Mouse (Mus musculus): ENCODE measurements around the gene Spire2.
"Not testable (repeated sequence)": the region's sequence is repeated elsewhere in the genome, so short reads cannot be mapped to it uniquely, and the experiment has no call there.

The Spire2 gene

DNA sequence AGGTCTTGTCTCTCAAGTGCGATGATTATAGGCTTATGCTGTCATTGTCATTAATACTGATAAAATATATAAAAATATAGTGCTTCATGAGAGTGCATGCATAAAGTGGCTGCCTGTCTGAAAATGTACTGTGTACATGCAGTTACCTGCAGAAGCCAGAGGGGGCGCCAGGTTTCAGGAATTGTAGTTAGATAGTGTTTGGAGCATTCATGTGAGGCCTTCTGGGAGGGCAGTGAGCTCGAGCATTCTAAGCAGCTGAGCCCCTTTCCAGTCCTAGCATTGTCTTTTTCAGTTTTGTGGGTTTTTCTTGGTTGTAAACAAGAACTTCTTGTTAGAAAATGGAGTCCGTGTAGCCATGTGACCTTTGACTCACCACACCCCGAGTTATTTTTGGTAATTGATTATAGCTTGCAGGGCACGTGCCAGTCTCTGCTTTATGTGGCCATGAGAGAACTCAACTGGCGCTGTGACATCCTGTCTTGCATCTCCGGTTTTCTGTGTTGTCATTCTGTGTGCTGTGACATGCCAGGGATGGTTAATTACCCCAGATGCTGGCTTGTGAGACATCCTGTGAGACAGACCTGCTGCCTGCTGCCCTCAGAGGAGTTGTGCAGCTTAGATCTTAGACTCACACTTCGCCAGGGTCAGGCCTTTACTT, 52.5 kb downstream of the Spire2 start:
- peak; percentile 65 for DNase-seq (ENCODE audit: low spot score)

DNA sequence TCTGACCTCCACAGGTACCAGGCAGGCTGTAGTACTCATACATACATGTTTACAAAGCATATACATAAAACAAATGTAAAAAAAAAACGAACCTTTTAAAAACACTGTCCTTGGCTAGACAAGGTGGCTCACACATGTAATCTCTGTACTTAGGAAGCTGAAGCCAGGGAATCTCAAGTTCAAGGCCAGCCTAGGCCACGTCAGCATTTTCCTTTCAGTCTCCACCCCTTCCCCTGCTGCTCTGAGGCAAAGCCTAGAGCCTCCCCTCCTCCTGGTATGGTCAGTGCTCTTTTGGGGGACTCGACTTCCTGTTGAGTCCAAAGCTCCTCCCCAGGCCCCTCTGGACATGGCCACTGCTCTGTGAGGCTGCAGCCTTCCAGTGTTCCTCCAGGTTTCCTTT, 54.5 kb downstream of the Spire2 start:
- no peak for DNase-seq (ENCODE audit: low spot score)

DNA sequence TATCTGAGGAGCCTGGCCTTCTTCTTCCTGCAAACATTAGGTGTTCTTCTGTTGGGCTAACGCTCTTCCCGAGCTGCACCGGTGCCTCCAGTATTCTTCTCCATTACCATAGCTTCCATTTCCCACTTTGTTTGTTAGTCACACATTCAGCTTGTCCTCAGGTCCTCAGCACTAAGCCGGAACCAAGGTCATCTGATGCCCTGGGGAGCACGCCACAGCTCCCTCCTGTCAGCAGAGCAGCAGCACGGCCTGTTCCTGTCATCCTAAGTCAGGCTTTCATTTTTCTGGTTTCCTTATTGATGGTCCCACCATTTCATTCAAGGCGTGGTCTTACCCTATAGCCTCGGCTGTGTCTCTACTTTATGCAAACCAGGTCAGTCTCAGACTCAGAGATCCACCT, 55.3 kb downstream of the Spire2 start:
- DNase-seq (ENCODE audit: low spot score), result no peak

DNA sequence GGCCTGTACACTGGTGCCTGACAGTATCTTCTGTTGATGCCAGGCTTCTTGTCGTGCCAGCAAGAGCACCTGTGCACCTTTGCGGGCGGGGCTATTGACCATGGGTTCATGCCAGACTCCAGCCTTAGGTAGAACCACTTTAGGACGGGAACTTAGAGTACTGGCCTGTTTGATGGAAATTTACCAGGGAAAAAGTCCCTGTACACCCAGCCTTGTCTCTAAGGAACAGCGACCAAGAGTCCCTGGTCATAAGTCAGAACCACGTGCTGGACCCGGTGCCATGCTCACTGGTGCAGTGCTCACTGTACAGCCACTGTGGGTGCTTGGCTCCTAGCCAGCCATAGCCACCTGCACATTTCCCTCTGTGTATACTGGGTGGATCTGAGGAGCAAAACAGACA, 56.5 kb downstream of the Spire2 start:
- no peak for DNase-seq (ENCODE audit: low spot score)

DNA sequence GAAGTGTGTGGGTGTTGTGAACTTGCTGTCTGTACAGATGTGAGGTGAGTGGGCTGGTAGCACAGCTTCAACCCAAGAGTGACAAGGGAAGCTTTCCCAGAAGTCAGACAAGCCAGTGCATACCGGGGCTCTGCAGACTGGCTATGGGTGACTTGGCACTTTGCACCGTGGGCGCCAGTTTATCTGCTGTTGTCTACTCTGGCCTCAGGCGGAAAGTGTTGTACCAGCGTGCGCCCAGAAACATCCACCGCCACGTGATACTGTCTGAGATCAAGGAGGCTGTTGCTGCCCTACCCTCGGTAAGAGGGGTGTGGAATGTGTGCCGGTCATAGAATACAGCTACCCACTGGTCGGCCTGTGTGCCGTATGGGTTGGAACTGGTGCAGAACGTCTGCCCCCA, 65.8 kb downstream of the Spire2 start:
- no peak for DNase-seq (ENCODE audit: low spot score)

DNA sequence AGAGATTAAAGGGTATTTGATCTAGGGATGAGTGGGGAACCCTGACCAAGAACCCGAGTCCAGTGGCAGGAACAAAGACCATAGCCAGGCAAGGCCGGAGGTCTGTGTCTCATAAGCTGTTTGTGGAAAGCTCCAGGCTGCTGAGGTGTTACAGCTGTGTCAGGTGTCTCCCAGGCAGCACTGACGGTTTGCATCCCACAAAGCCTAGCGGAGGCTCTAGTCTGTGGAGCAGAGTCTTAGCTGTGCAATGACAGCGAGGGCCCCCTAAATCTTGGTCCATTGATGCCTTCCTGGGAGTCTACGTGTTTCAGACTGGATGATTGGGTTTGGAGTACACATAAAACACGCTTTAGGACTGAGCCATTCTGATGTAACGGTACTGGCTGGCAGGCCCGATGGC, 69.4 kb downstream of the Spire2 start:
- DNase-seq (ENCODE audit: low spot score), result no peak

DNA sequence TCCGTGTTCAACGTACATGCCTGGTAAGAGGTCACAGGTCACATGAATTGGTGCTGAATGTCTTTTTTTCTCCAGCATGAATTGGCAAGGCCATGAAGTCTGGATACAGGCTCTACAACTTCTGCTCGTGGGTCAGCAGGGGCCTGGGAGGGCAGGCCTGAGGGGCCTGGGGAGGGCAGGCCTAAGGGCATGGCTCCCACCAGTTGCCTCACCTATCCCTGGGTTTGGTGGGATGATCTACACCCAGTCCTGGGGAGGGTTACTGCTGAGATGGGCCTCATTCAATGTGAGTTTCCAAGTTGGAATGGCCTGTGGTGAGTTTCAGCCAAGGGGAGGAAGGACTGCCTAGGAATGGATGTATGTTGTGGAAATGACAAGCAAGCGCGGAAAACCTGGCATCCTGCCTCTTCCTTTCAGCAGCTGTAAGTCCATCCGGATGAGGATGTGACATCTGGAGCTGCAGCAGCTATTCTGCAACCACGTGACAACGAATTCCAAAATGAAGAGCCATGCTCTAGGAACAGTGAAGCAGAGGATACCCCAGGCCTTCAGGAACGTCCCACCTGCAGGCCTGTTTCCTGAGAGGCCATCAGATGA, 70.3 kb downstream of the Spire2 start:
- no peak for DNase-seq (ENCODE audit: low spot score)

DNA sequence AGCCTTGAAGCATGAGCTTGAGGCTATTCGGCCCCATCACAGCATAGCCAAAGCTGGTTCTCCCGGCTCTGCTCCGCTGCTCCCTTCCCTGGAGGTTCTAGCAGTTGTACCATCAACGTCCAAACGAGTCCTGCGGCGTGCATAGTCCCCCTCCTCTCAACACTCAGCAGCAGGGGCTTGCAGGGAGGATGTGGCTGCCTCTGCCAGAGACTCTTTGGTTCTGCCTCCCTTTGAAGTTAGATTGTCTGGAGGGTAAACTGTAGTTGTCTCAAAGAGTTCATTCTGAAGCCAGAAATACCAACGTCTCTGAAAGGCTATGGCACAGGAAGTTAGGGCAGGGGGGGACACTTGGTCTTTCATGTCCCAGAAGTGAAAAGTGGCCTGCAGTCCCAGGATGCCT, 72.0 kb downstream of the Spire2 start:
- DNase-seq (ENCODE audit: low spot score), result no peak

DNA sequence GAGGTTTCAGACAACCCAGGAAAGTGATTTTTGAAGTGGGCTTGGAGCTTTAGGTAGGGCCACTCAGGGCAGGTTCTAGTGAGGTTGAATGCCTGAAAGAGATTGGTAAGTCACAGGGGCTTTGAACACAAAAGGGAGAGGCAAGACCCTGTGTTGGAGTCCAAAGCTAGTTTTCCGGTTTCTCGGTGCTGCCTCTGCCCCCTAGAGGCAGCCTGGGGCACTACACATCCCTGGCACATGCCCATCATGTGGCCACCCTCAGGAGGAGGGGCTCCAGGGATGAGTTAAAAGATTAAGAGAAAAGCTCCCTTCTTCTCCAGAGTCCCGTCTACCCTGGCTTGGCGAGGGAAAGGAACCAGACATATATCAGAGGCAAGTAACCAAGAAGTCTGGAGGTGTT, 74.3 kb downstream of the Spire2 start, which contains the start of gene Mc1r:
Gene Mc1r (plus strand): TSS at position 322 of the 400 bp plus-strand sequence.
- peak; percentile 82 for DNase-seq (ENCODE audit: low spot score)

DNA sequence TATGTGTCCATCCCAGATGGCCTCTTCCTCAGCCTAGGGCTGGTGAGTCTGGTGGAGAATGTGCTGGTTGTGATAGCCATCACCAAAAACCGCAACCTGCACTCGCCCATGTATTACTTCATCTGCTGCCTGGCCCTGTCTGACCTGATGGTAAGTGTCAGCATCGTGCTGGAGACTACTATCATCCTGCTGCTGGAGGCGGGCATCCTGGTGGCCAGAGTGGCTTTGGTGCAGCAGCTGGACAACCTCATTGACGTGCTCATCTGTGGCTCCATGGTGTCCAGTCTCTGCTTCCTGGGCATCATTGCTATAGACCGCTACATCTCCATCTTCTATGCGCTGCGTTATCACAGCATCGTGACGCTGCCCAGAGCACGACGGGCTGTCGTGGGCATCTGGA, 75.1 kb downstream of the Spire2 start:
- no peak for DNase-seq (ENCODE audit: low spot score)

DNA sequence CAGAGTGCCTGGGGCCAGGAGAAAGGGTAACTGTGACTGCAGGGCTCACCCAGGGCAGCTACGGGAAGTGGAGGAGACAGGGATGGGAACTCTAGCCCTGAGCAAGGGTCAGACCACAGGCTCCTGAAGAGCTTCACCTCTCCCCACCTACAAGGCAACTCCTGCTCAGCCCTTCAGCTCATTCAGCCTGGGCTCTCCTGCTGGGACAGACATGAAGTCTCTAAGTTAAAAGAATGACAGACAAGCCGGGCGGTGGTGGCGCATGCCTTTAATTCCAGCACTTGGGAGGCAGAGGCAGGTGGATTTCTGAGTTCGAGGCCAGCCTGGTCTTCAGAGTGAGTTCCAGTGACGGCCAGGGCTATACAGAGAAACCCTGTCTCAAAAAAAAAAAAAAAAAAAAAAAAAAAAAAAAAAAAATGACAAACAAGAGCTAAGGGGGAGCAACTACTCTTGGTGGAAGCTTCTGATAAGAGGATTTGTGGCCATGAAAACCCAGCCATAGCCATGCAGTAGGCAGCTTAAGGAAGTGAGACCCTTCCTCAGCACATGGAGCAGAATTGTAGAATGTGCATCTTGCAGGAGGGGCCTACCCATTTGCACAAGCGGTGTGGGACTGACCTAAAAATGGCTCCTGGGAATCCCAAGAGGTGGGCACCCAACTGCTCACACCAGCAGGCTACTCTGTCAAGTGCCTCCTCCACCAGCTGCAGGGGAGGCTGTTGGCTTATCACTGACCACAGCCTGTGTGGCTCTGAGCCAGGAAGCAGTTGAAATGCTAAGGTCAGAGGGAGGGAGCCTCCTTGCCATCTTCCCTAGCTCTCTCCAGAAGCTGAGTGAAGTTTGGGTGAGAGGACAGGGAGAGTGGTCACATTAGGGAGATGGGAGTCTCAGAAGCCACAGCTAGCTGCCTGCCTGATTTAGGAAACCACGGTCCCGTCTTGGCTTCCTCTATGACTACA, 76.4 kb downstream of the Spire2 start:
- DNase-seq (ENCODE audit: low spot score), result no peak

DNA sequence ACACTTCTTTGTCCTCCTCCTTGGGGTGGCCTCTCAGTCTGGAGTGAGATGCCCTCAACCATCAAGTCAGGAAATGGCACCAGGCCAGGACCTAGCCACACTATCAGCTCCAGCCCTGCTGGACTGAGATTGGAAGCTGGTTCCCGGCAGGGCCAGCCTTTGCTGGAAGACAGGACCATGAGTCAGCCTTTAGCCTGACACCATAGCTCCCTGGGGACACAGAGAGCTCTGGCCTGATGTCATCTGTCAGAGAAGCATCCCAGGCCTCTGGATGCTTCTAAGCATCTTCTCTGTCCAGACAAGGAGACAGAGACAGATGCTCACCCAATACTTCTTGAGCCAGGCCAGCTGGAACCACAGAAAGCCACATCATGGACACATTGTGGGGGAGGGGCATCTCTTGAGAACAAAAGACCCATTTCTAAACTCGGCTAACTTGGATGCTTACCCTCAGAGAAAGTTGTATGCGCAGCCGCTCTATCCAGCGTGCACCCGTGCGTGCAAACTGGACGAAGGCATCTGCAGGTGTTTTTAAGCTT, 77.6 kb downstream of the Spire2 start:
- DNase-seq (ENCODE audit: low spot score), result peak; percentile 78

DNA sequence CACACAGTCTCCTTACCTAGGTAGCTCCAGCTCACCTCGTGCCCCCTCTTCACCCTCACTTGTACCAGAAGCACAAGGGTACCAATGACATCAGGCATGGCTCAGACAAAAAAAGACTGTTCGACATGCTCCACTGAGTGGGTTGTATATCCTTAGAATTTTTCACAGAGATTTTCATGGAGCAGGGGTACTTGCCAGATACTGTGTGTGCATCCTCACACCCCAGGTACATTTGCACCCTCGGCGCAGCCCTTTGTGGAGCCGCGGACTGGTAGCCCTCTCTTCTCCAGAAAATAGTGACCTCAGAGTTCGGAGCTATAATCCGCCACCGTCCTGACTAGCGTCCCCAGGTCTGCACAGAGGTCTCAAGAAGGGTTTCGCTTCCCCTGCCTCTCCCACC, 78.3 kb downstream of the Spire2 start:
- DNase-seq (ENCODE audit: low spot score), result no peak

DNA sequence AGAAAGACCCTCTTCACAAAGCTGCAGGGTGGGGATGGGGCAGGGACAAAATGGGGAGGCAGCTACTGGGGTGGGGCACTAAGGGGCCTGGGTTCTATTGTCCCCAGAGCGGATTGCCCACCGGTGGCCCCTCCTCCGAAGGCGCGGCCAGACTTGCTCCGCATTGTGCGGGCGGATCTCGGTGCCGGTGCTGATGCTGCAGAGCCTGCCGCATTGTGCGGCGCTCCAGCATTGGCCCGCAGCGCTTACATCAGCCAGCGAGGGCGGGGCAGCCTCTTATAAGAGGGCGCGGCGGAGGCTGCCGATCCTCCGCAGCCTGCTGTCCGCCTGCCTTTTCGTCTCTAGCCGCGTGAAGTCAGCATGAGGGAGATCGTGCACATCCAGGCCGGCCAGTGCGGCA, 78.7 kb downstream of the Spire2 start, which contains the start of gene Tubb3:
Gene Tubb3 (plus strand): TSS at position 179 of the 400 bp plus-strand sequence.
- peak; percentile 90 for DNase-seq (ENCODE audit: low spot score)

DNA sequence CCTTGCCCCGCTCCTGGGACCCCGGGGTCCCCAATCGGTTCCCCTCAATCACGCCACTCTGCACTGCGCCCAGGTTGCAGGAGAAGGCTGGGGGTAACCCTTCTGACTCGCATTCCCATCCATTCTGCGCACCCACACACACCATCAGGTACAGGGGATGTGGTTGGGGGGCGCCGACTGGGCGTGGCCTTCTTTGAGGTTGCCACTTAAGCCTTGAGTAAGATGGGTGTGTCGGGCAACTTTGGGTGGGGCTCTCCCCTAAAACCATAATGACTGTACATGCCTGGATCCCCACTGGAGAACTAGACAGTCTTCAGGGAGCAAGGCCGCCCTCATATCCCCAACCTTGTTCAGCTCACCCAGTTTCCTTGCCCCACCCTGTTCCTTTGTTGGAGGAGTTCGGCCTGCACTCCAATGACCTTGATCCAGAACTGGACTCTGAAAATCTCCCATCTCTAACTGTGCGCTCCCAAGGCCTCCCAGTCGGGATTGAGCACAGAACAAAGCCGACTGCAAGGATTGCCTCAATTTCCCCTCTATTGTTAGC, 79.3 kb downstream of the Spire2 start:
- DNase-seq (ENCODE audit: low spot score), result no peak

DNA sequence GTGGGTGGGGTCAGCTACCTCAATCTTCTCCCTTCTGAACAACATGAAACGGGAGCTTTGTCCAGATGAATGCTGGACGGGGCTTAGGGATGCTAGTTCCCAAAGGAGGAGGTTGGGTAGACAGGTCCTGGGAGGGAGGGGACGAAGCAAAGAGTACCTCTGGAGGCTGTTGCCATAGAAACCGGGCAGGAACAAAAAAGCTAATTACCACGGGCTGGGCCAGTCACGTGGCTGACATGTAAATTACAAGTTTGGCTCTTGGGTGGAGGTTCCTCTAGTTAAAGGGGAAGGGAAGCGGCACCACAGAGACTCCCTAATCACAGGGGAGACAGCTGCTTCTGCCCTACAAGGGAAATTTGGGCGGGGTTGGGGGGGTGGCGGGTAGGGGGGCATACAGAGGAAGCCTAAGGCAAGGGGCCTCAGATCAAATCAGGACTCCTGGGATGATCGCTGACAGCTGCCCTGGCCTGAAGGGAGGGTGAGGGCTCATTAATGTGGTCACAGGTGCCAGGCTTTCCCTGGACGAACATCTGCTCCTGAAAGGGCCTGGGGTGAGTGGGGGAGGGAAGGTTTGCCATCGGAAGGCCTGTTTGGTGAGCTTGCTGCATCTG, 80.2 kb downstream of the Spire2 start:
- DNase-seq (ENCODE audit: low spot score), result peak; percentile 82

DNA sequence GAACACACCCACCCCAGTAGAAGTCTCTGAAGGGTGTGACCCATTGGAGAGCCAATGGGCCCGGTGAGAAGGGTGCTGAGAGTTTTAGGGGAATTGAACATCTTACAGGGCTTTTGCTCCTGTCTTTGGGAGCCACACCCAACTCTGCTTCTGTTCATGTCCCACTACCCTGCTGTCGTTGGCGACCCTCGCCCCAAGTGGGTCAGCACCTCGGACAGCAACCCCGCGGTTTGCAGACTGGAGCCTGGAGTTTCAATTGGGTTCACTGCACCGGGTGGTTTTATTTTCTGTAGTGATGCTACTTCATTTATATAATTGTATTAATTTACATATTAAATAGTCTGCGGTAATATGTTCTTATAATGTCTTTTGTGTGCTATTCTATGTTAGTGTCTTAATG, 81.7 kb downstream of the Spire2 start:
- peak; percentile 56 for DNase-seq (ENCODE audit: low spot score)

DNA sequence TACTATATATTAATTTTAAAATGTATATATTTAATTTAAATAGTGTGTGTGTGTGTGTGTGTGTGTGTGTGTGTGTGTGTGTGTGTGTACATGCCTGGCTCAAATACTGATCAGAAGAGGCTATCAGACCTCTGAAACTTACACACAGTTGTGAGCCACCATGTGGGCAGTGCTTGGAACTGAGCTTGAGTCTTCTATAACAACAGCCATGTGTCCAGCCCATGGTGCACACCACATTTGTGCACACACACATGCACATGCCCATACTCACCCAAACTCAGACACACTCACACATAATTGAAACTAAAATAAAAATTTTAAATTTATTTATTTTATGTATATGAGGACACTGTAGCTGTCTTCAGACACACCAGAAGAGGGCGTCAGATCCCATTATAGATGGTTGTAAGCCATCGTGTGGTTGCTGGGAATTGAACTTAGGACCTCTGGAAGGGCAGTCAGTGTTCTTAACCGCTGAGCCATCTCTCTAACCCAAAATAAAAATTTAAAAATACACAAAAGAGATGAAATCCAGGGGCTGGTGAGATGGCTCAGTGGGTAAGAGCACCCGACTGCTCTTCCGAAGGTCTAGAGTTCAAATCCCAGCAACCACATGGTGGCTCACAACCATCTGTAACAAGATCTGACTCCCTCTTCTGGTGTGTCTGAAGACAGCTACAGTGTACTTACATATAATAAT, 82.6 kb downstream of the Spire2 start:
- DNase-seq (ENCODE audit: low spot score), result not testable (repeated sequence)

DNA sequence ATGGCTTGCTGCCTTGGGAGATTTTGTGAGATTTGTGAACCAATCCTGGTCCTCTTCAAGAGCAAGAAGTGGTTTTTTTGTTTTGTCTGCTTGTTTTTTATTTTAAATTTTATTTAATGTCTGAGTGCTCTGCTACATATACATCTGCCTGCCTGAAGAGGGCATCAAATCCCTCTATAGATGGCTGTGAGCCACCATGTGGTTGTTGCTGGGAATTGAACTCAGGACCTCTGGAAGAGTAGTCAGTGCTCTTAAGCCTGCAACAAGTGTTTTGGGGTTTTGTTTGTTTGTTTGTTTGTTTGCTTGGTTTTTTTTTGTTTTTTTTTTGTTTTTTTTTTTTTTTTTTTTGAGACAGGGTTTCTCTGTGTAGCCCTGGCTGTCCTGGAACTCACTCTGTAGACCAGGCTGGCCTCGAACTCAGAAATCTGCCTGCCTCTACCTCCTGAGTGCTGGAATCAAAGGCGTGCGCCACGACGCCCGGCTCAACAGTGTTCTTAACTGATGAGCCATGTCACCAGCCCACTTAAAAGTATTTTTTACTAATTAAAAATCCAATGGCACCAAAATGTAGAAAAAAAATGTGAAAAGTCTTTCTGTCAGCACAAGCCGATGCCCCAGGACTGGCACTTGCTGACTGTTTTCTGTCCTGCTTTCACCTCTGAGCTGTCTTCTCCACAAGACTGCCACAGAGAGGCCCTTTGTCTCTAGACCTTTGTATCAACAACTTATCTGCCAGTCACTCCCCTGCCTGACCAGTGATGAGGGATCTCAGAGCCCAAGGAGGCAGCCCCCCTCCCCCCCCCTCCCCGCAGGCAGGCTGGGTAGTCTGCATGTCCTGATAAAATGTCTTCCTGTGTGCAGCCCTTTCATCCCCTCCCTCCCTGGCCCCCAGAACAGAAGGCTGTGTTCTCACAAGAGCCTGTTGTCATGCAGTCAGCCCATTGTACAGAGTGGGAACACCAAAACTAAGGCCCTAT, 83.7 kb downstream of the Spire2 start:
- peak; percentile 55 for DNase-seq (ENCODE audit: low spot score)
